Mouse (Mus musculus) intestine, postnatal 0 days (tissue): ENCODE results near the gene Hsd11b1. TPM values are rescaled to one million over a fixed set of nuclear protein-coding genes. Genes with fewer than 3 reads are reported as not detected.

Source experiments
- ATAC-seq: fragments of 200-750 bp; cut with Nextera tagmentation; 2 replicates; pipeline ENCODE4 v1.8.0; 2017; ENCODE audit warnings: mild to moderate bottlenecking, moderate TSS enrichment, moderate library complexity
- H3K27ac ChIP-seq: fragments of 300-500 bp; sonication (generic); 2 replicates; pipeline ENCODE4 v1.5.1; 2014; ENCODE audit warnings: mild to moderate bottlenecking, low read depth, low read length, moderate library complexity
- H3K27me3 ChIP-seq: fragments of 300-500 bp; sonication (generic); replicated peaks from 2 replicates; pipeline ENCODE4 v1.6.1; 2014; ENCODE audit warnings: low read length, mixed read lengths; ENCODE audit not compliant: control insufficient read depth, insufficient read depth
- H3K36me3 ChIP-seq: fragments of 300-500 bp; sonication (generic); 2 replicates; pipeline ENCODE4 v1.6.1; 2014; ENCODE audit warnings: mild to moderate bottlenecking, moderate library complexity; ENCODE audit not compliant: control insufficient read depth, insufficient read depth
- H3K4me1 ChIP-seq: fragments of 300-500 bp; sonication (generic); replicated peaks from 2 replicates; pipeline ENCODE4 v1.6.1; 2014; ENCODE audit warnings: antibody characterized with exemption, low read length, mixed read lengths; ENCODE audit not compliant: control insufficient read depth, insufficient read depth
- H3K4me2 ChIP-seq: fragments of 300-500 bp; sonication (generic); replicated peaks from 2 replicates; pipeline ENCODE4 v1.6.1; 2014; ENCODE audit warnings: low read depth, mild to moderate bottlenecking, moderate library complexity
- H3K4me3 ChIP-seq: fragments of 300-500 bp; sonication (generic); 2 replicates; pipeline ENCODE4 v1.5.1; 2014; ENCODE audit warnings: low read depth, low read length
- H3K9ac ChIP-seq: fragments of 300-500 bp; sonication (generic); 2 replicates; pipeline ENCODE4 v1.6.1; 2014; ENCODE audit warnings: mild to moderate bottlenecking, low read depth, low read length
- H3K9me3 ChIP-seq: fragments of 300-500 bp; sonication (generic); 2 replicates; pipeline ENCODE4 v1.6.1; 2016; ENCODE audit warnings: mixed run types; ENCODE audit not compliant: control insufficient read depth
- CTCF ChIP-seq: sonication (generic); IDR thresholded peaks from 2 replicates; pipeline ENCODE4 v1.5.1; 2016; ENCODE audit warnings: low read depth, mild to moderate bottlenecking, control low read depth, antibody characterized with exemption, moderate library complexity
- WGBS: fragments of 180-500 bp; shearing (Covaris S2); extraction: QIAGEN DNeasy Blood & Tissue Kit; methylation state at CpG from one replicate; pipeline ENCODE4 v1.1.7; 2014; 5-methylcytosine and 5-hydroxymethylcytosine counted together
- polyA plus RNA-seq: library from polyadenylated mRNA; unstranded; fragments of >200 nt; fragmentation: Nextera tagmentation; extraction: Ambion mirVana; gene quantifications from 2 replicates; pipeline ENCODE4 v1.2.1, GENCODE M21; 2015

Hsd11b1 gene
- polyA plus RNA-seq, 1 experiment from 2014 or later: 3.2 TPM

GRCm38 (mm10) chr1:193220408-193220807, 43.5 kb downstream of the Hsd11b1 start:
- H3K9me3 ChIP-seq: no peaks in the 10 kb centered on the region
- no peaks in the 10 kb centered on the region for H3K36me3 ChIP-seq
- H3K9ac ChIP-seq: no peak overlapping the region
- H3K27ac ChIP-seq: no peak overlapping the region
- H3K4me1 ChIP-seq: no peaks in the 10 kb centered on the region
- no peak for TF ChIP-seq CTCF
- no peak overlapping the region for H3K4me2 ChIP-seq
- H3K27me3 ChIP-seq: no peaks in the 10 kb centered on the region
- H3K4me3 ChIP-seq: no peak overlapping the region
- WGBS: 74% methylated on average over 5 of the region's 5 CpGs
- ATAC-seq: no peak

GRCm38 (mm10) chr1:193216000-193216399, 47.9 kb downstream of the Hsd11b1 start:
- Histone ChIP-seq H3K27me3 (no peaks in the 10 kb centered on the region), H3K4me1 (no peaks in the 10 kb centered on the region), H3K27ac (no peak overlapping the region), H3K9me3 (no peaks in the 10 kb centered on the region), H3K4me3 (no peak overlapping the region), H3K9ac (no peak overlapping the region), H3K4me2 (no peak overlapping the region), H3K36me3 (no peaks in the 10 kb centered on the region)
- TF ChIP-seq CTCF: no peak
- ATAC-seq: no peak
- WGBS: 57% methylated on average over 3 of the region's 3 CpGs

- no peak for TF ChIP-seq CTCF
- Histone ChIP-seq H3K4me2 (no peak overlapping the region), H3K9me3 (no peaks in the 10 kb centered on the region), H3K9ac (no peak overlapping the region), H3K27ac (no peak overlapping the region), H3K27me3 (no peaks in the 10 kb centered on the region), H3K4me3 (no peak overlapping the region), H3K36me3 (no peaks in the 10 kb centered on the region), H3K4me1 (no peaks in the 10 kb centered on the region)
- no peak for ATAC-seq
- WGBS: 64% methylated on average over 5 of the region's 5 CpGs
Measured at GRCm38 (mm10) chr1:193214053-193214452, 49.8 kb downstream of the Hsd11b1 start.

GRCm38 (mm10) chr1:193211371-193211770, 52.5 kb downstream of the Hsd11b1 start:
- H3K4me1 ChIP-seq: no peaks in the 10 kb centered on the region
- no peak for TF ChIP-seq CTCF
- 57% methylated on average over 5 of the region's 5 CpGs for WGBS

GRCm38 (mm10) chr1:193208178-193208577, 55.7 kb downstream of the Hsd11b1 start:
- no peaks in the 10 kb centered on the region for H3K27me3 ChIP-seq
- H3K36me3 ChIP-seq: no peaks in the 10 kb centered on the region
- peak; percentile 93 for TF ChIP-seq CTCF
- H3K9ac ChIP-seq: no peak overlapping the region
- H3K4me3 ChIP-seq: no peak overlapping the region
- 41% methylated on average over 2 of the region's 2 CpGs for WGBS
- H3K4me2 ChIP-seq: no peak overlapping the region
- H3K4me1 ChIP-seq: no peaks in the 10 kb centered on the region
- no peak overlapping the region for H3K27ac ChIP-seq
- ATAC-seq: peak; percentile 45; the same call in 1 of the 2 replicates
- no peaks in the 10 kb centered on the region for H3K9me3 ChIP-seq

More at GRCm38 (mm10) chr1:193211371-193211770, 52.5 kb downstream of the Hsd11b1 start:
- ATAC-seq: no peak
- Histone ChIP-seq H3K9me3 (no peaks in the 10 kb centered on the region), H3K27ac (no peak overlapping the region), H3K9ac (no peak overlapping the region), H3K27me3 (no peaks in the 10 kb centered on the region), H3K4me2 (no peak overlapping the region), H3K4me3 (no peak overlapping the region), H3K36me3 (no peaks in the 10 kb centered on the region)

- Histone ChIP-seq H3K27ac (no peak within 1 kb of the TSS), H3K4me1 (no peaks in the 10 kb centered on the region), H3K4me3 (no peak within 1 kb of the TSS), H3K36me3 (no peaks in the 10 kb centered on the region), H3K9me3 (no peaks in the 10 kb centered on the region), H3K9ac (no peak within 1 kb of the TSS), H3K27me3 (no peaks in the 10 kb centered on the region), H3K4me2 (no peak within 1 kb of the TSS)
- no peak for ATAC-seq
- TF ChIP-seq CTCF: no peak
- WGBS: 81% methylated on average over 3 of the region's 3 CpGs
Measured at GRCm38 (mm10) chr1:193207503-193207902, 56.4 kb downstream of the Hsd11b1 start, which contains the start of gene Lamb3. TSS of gene Lamb3 (plus strand) at chr1:193207699.

- no peaks in the 10 kb centered on the region for H3K9me3 ChIP-seq
- no peak for ATAC-seq
- no peaks in the 10 kb centered on the region for H3K27me3 ChIP-seq
- TF ChIP-seq CTCF: no peak
- no peak overlapping the region for H3K27ac ChIP-seq
- H3K9ac ChIP-seq: no peak overlapping the region
- no peaks in the 10 kb centered on the region for H3K4me1 ChIP-seq
- no peak overlapping the region for H3K4me3 ChIP-seq
- H3K4me2 ChIP-seq: no peak overlapping the region
- H3K36me3 ChIP-seq: no peaks in the 10 kb centered on the region
- 73% methylated on average over 2 of the region's 2 CpGs for WGBS
Measured at GRCm38 (mm10) chr1:193205431-193205830, 58.4 kb downstream of the Hsd11b1 start.
